Mouse (Mus musculus) stomach, embryonic 16.5 days (tissue): ENCODE measurements at regions not wholly inside any gene's neighbourhood (a gene's known extent, or its start where the extent isn't known, plus 50 kb on each side); places are given as distances from the start of the nearest gene placed in this dataset.

Experiments
- ATAC-seq: fragments of 200-750 bp; cut with Nextera tagmentation; 2 replicates; pipeline ENCODE4 v1.8.0; 2017; ENCODE audit warnings: moderate number of reproducible peaks, moderate TSS enrichment; ENCODE audit not compliant: insufficient read depth, low FRiP score
- H3K27ac ChIP-seq: fragments of 300-500 bp; sonication (generic); 2 replicates; pipeline ENCODE4 v1.5.1; 2014; ENCODE audit warnings: low read length
- H3K27me3 ChIP-seq: fragments of 300-500 bp; sonication (generic); 2 replicates; pipeline ENCODE4 v1.6.1; 2014; ENCODE audit warnings: low read length, control low read depth, mixed read lengths; ENCODE audit not compliant: control insufficient read depth, insufficient read depth
- H3K36me3 ChIP-seq: fragments of 300-500 bp; sonication (generic); 2 replicates; pipeline ENCODE4 v1.6.1; 2014; ENCODE audit warnings: low read length; ENCODE audit not compliant: control insufficient read depth, insufficient read depth
- H3K4me1 ChIP-seq: fragments of 300-500 bp; sonication (generic); 2 replicates; pipeline ENCODE4 v1.6.1; 2014; ENCODE audit warnings: low read length, control low read depth, mixed read lengths; ENCODE audit not compliant: control insufficient read depth, insufficient read depth
- H3K4me2 ChIP-seq: fragments of 300-500 bp; sonication (generic); 2 replicates; pipeline ENCODE4 v1.6.1; 2014; ENCODE audit warnings: low read depth, low read length, mixed read lengths
- H3K4me3 ChIP-seq: fragments of 300-500 bp; sonication (generic); replicated peaks from 2 replicates; pipeline ENCODE4 v1.5.1; 2014; ENCODE audit warnings: mild to moderate bottlenecking, low read length
- H3K9ac ChIP-seq: fragments of 300-500 bp; sonication (generic); 2 replicates; pipeline ENCODE4 v1.6.1; 2014; ENCODE audit warnings: low read length
- H3K9me3 ChIP-seq: fragments of 300-500 bp; sonication (generic); replicated peaks from 2 replicates; pipeline ENCODE4 v1.6.1; 2016; ENCODE audit warnings: low read length, control low read depth; ENCODE audit not compliant: control insufficient read depth
- WGBS: fragments of 180-500 bp; shearing (Covaris S2); extraction: QIAGEN DNeasy Blood & Tissue Kit; methylation state at CpG from one replicate; pipeline ENCODE4 v1.1.7; 2014; 5-methylcytosine and 5-hydroxymethylcytosine counted together

DNA sequence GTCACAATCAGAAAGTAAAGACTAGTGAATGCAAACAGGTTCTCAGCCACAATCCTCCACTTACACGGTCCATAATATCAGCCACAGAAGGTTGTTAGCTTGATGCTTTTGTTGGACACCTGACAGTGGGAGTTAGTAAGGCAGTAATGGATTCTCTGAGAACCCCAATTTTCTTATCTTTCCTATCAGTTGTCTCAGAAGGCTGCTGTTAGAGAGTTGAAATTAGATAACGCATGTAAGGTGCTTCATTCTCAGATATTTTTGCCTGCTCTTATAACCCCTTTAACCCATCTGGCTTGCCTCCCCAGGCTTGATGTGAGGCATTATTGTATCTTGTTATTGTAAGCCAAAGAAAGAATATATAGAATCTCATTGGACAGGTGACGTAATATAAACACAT is 63.0 kb upstream of the Ube2e3 start:
- no peaks in the 10 kb centered on the region for H3K9me3 ChIP-seq
- ATAC-seq, result no peak
- H3K4me2 ChIP-seq, result no peak overlapping the region
- no peak overlapping the region for H3K9ac ChIP-seq
- WGBS, result 77% methylated on average over 3 of the region's 3 CpGs
- H3K27ac ChIP-seq, result no peak overlapping the region
- H3K27me3 ChIP-seq, result no peaks in the 10 kb centered on the region
- no peaks in the 10 kb centered on the region for H3K4me1 ChIP-seq
- no peaks in the 10 kb centered on the region for H3K36me3 ChIP-seq
- H3K4me3 ChIP-seq, result no peak overlapping the region

GRCm38 (mm10) chr2:78803543-78803942 is 64.4 kb upstream of the Ube2e3 start:
- 70% methylated on average over 4 of the region's 4 CpGs for WGBS
- Histone ChIP-seq H3K9ac (no peak overlapping the region), H3K27ac (no peak overlapping the region), H3K4me2 (no peak overlapping the region), H3K27me3 (no peaks in the 10 kb centered on the region), H3K4me1 (no peaks in the 10 kb centered on the region), H3K9me3 (no peaks in the 10 kb centered on the region), H3K36me3 (no peaks in the 10 kb centered on the region), H3K4me3 (no peak overlapping the region)
- ATAC-seq, result no peak

DNA sequence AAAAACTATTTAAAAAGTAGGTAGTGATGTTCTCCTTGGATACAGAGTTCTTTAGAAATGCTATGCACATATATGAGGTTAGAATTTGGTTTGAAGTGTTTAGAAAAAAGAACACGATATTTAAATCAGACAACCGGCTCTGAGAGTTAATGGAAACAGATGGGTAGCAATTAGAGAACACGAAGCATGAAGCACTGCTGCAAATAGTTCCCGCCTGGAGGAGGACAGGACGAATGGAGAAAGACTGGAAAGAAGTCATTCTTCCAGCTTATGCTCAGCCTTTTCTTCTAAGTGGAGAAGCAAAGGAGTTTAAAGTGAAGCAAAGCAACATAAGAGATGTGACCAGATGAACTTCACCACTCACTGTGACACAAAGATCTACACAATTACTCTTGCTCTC is 72.5 kb upstream of the Ube2e3 start:
- no peak overlapping the region for H3K27ac ChIP-seq
- H3K36me3 ChIP-seq, result no peaks in the 10 kb centered on the region
- H3K9ac ChIP-seq, result no peak overlapping the region
- no peaks in the 10 kb centered on the region for H3K9me3 ChIP-seq
- no peak overlapping the region for H3K4me3 ChIP-seq
- no peaks in the 10 kb centered on the region for H3K27me3 ChIP-seq
- no peak for ATAC-seq
- 71% methylated on average over 5 of the region's 5 CpGs for WGBS
- no peaks in the 10 kb centered on the region for H3K4me1 ChIP-seq
- no peak overlapping the region for H3K4me2 ChIP-seq

DNA sequence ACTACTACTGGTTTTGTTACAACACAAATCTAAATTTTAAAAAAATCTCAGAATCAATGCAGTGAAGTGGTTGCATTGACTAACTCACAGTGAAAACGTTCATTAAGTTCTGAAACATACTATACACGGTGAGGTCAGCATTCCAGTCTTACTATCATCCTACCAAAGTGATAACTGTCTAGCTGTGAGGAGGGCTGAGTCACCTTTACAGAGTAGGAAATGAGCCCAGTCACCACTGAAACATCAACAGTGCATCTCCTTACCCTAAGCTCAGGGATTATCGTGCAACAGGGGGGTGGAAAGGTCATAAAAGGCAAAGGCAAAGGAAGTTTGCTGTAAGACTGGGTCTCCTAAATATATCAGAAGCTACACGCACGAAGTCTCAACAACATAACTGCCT is 73.2 kb upstream of the Ube2e3 start:
- H3K9me3 ChIP-seq, result no peaks in the 10 kb centered on the region
- 71% methylated on average over 5 of the region's 5 CpGs for WGBS

GRCm38 (mm10) chr2:78789124-78789523 is 78.8 kb upstream of the Ube2e3 start:
- H3K27me3 ChIP-seq, result no peaks in the 10 kb centered on the region
- no peak overlapping the region for H3K9ac ChIP-seq
- 83% methylated on average over 5 of the region's 5 CpGs for WGBS
- H3K36me3 ChIP-seq, result no peaks in the 10 kb centered on the region
- ATAC-seq, result no peak
- H3K27ac ChIP-seq, result no peak overlapping the region
- H3K4me1 ChIP-seq, result no peaks in the 10 kb centered on the region
- no peaks in the 10 kb centered on the region for H3K9me3 ChIP-seq
- no peak overlapping the region for H3K4me2 ChIP-seq
- H3K4me3 ChIP-seq, result no peak overlapping the region

More for the DNA sequence above, 73.2 kb upstream of the Ube2e3 start:
- Histone ChIP-seq H3K4me1 (no peaks in the 10 kb centered on the region), H3K4me3 (no peak overlapping the region), H3K27me3 (no peaks in the 10 kb centered on the region), H3K4me2 (no peak overlapping the region), H3K36me3 (no peaks in the 10 kb centered on the region), H3K9ac (no peak overlapping the region), H3K27ac (no peak overlapping the region)
- no peak for ATAC-seq

- H3K36me3 ChIP-seq, result no peaks in the 10 kb centered on the region
- no peak overlapping the region for H3K4me2 ChIP-seq
- H3K9ac ChIP-seq, result no peak overlapping the region
- no peaks in the 10 kb centered on the region for H3K27me3 ChIP-seq
- no peak overlapping the region for H3K27ac ChIP-seq
- no peak overlapping the region for H3K4me3 ChIP-seq
- no peaks in the 10 kb centered on the region for H3K9me3 ChIP-seq
- no peaks in the 10 kb centered on the region for H3K4me1 ChIP-seq
- ATAC-seq, result no peak; the same call in 1 of the 2 replicates
Observed at GRCm38 (mm10) chr2:78788222-78788621, 79.7 kb upstream of the Ube2e3 start.

DNA sequence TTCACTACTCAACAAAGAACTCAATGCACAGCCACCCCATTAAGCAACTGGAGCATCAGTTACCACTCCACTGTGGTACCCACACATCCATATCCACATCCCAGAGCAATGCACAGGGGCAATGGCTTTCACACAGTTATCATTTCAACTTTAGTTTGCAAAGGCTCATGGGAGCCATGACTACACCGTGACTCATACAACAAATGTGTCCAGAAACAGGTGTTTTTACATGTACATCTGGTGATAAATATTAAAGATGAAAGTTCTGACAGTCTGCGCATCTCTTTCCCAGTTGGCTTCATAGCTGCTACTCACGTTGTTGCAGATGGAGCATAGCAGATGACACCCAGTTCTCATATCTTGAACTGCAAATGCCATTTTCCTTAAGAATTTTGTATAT is 88.0 kb upstream of the Ube2e3 start:
- Histone ChIP-seq H3K27ac (no peak overlapping the region), H3K4me3 (no peak overlapping the region), H3K36me3 (no peaks in the 10 kb centered on the region), H3K9me3 (no peaks in the 10 kb centered on the region), H3K4me2 (no peak overlapping the region), H3K27me3 (no peaks in the 10 kb centered on the region), H3K9ac (no peak overlapping the region), H3K4me1 (no peaks in the 10 kb centered on the region)
- ATAC-seq, result no peak
- 83% methylated on average over 3 of the region's 3 CpGs for WGBS

- no peak overlapping the region for H3K4me3 ChIP-seq
- H3K9me3 ChIP-seq, result no peaks in the 10 kb centered on the region
- H3K36me3 ChIP-seq, result no peaks in the 10 kb centered on the region
- no peak for ATAC-seq
- H3K4me2 ChIP-seq, result no peak overlapping the region
- H3K27ac ChIP-seq, result no peak overlapping the region
- H3K27me3 ChIP-seq, result no peaks in the 10 kb centered on the region
- H3K9ac ChIP-seq, result no peak overlapping the region
- H3K4me1 ChIP-seq, result no peaks in the 10 kb centered on the region
Observed at GRCm38 (mm10) chr2:78777589-78777988, 90.3 kb upstream of the Ube2e3 start.

DNA sequence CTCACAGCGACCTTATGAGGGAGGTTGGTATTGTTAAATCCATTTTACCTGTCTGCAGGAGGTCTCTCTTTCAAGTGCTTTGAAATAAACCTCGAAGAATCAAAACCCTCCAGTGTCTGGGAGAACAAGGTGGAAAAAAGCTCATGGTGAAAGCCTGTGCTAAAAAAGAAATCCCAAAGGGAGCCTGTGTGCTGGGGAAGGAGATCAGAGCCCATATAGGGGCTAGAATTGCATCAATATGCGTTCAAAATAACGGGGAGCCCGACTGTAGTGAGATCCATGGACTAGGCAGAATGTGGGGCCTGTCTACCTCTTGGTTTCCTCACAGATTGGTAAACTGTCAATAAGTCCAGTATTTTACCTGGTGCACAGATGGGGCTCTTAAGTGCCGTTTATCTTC is 113.6 kb upstream of the Ube2e3 start:
- 78% methylated on average over 6 of the region's 6 CpGs for WGBS
- no peak for ATAC-seq
- Histone ChIP-seq H3K36me3 (no peaks in the 10 kb centered on the region), H3K9ac (no peak overlapping the region), H3K4me3 (no peak overlapping the region), H3K4me1 (no peaks in the 10 kb centered on the region), H3K27ac (no peak overlapping the region), H3K9me3 (no peaks in the 10 kb centered on the region), H3K27me3 (no peaks in the 10 kb centered on the region), H3K4me2 (no peak overlapping the region)

- Histone ChIP-seq H3K4me3 (no peak overlapping the region), H3K9me3 (no peaks in the 10 kb centered on the region), H3K27ac (no peak overlapping the region), H3K36me3 (no peaks in the 10 kb centered on the region), H3K9ac (no peak overlapping the region), H3K27me3 (no peaks in the 10 kb centered on the region), H3K4me2 (no peak overlapping the region), H3K4me1 (no peaks in the 10 kb centered on the region)
- no peak for ATAC-seq
- WGBS, result 78% methylated on average over 4 of the region's 4 CpGs
Observed at GRCm38 (mm10) chr2:78753918-78754317, 114.0 kb upstream of the Ube2e3 start.
